Mouse (Mus musculus) c-Kit-positive CD71-negative TER-119-negative erythroid progenitor cells, embryonic 14.5 days (primary cell): ENCODE measurements around the gene Ssxb10.
A peak's percentile ranks its signal among the peaks of the same experiment; 100 is the strongest.
"Not testable (repeated sequence)": the region's sequence is repeated elsewhere in the genome, so short reads cannot be mapped to it uniquely, and the experiment has no call there.

Experiments used
- DNase-seq: peaks from one replicate; pipeline ENCODE4 v3.0.0-alpha.2; 2013; ENCODE audit warnings: low read depth

The Ssxb10 gene

GRCm38 (mm10) chrX:8327124-8327523 lies at the start of gene Ssxb10:
Ssxb10 (plus strand) TSS chrX:8327424.
- no peak for DNase-seq

DNA sequence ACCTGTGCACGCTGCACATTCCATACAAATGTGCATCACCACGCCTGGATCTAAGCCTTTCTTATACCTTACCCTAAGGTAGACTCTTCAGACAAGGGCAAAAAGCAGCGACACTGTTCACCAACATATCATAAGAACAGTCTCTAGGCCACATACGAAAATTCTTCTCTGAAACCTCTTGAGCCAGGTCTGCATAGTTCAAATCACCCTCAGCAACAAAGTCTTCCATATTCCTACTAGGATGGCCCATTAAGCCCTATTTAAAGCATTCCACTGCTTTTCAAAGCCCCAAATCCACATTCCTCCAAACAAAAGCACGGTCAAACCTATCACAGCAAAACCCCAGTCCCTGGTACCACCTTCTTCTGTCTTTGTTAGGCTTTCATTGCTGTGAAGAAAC lies 38.6 kb upstream of the Ssxb10 start:
- no peak for DNase-seq

GRCm38 (mm10) chrX:8309302-8309701 lies 17.9 kb upstream of the Ssxb10 start:
- no peak for DNase-seq

DNA sequence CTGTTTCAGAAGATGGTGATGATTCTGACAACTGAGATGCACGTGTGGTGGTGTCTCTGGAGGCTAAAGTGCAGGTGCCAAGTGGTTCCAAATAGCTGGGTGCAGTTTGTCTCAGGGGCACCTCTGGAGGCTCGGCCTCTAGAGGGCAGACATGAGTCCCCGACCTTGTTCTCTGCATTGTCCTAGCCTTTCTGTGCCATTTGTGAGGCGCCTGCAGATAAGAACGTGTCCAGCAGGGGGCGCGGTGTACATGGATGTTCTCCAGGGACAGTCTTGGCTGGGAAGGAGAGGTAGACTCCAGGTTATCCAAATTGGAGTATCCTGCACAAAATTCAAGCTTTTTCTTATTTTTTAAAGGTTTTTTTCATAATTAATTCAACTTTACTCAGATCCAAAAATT lies 12.3 kb upstream of the Ssxb10 start:
- DNase-seq, result peak; percentile 16

DNA sequence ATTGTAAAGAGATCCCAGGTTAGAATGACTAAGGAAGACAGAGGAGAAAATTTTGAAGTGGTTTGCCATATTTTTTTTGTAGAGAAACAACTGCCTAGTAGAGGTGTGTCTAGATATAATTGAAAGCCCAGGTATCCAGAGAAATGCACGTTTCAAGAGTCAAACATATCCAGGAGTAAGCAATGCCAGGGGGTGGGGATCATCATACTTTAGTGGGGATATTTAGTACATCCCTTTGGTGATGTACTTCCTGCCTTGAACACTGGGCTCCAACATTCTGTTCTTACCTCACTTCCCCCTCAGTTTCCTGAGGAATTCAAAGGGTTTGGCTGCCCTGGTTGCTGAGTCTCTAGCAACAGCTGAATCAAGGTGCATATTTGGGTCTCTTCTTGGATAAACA lies 39.5 kb downstream of the Ssxb10 start, which contains the start of gene Ssxb9:
TSS of gene Ssxb9 (plus strand) at position 301 of the 400 bp plus-strand sequence.
- DNase-seq, result not testable (repeated sequence)
